Mouse (Mus musculus) CH12.LX (cell line): ENCODE measurements at regions not wholly inside any gene's neighbourhood (a gene's known extent, or its start where the extent isn't known, plus 50 kb on each side); places are given as distances from the start of the nearest gene placed in this dataset.

Source experiments
- DNase-seq: peaks from one replicate; pipeline ENCODE4 v3.0.0-alpha.2; 2013; ENCODE audit errors: extremely low read depth
- H3K27ac ChIP-seq: 2 replicates; pipeline ENCODE4 v1.5.1; 2012; ENCODE audit warnings: low read depth, mild to moderate bottlenecking, control low read depth, moderate library complexity; ENCODE audit not compliant: insufficient read depth
- H3K27me3 ChIP-seq: replicated peaks from 2 replicates; pipeline ENCODE3; 2012; ENCODE audit warnings: inconsistent platforms
- H3K36me3 ChIP-seq, 2 experiments: replicated peaks in 1 of 2; 2 replicates each; pipeline versions ENCODE3 to v1.6.1; 2012; ENCODE audit warnings: inconsistent platforms in 1 of 2, low read length in 1 of 2, mild to moderate bottlenecking in 1 of 2, mixed read lengths in 1 of 2, moderate library complexity in 1 of 2; ENCODE audit not compliant: control insufficient read depth in 1 of 2, insufficient read depth in 1 of 2
- H3K4me1 ChIP-seq, 2 experiments: 2 replicates each; pipeline ENCODE4 v1.6.1; 2012; ENCODE audit warnings: inconsistent platforms in 1 of 2, moderate library complexity in 1 of 2; ENCODE audit not compliant: insufficient read depth in 2 of 2, control insufficient read depth in 1 of 2
- H3K4me2 ChIP-seq: 2 replicates; pipeline ENCODE4 v1.6.1; 2012; ENCODE audit warnings: low read depth, mild to moderate bottlenecking, control low read depth; ENCODE audit not compliant: poor library complexity, insufficient read depth, severe bottlenecking
- H3K4me3 ChIP-seq, 3 experiments: fragments of 150-350 bp in 1 of 3; sonication (generic) in 1 of 3; replicated peaks in 1 of 3; 2 replicates each; pipeline versions ENCODE3 to v1.5.1; 2011 to 2012; ENCODE audit warnings: low read depth in 2 of 3, low read length in 2 of 3, mild to moderate bottlenecking in 2 of 3, moderate library complexity in 2 of 3, control low read depth in 1 of 3, improper control_type of control experiment in 1 of 3, inconsistent platforms in 1 of 3, mixed read lengths in 1 of 3; ENCODE audit not compliant: poor library complexity in 1 of 3
- H3K79me2 ChIP-seq: replicated peaks from 2 replicates; pipeline ENCODE4 v1.6.1; 2012; ENCODE audit warnings: mild to moderate bottlenecking, moderate library complexity; ENCODE audit not compliant: control insufficient read depth, poor library complexity, insufficient read depth, severe bottlenecking; ENCODE audit errors: extremely low read depth
- H3K9ac ChIP-seq: 2 replicates; pipeline ENCODE4 v1.6.1; 2012; ENCODE audit warnings: low read depth, mild to moderate bottlenecking, control low read depth, moderate library complexity; ENCODE audit not compliant: insufficient read depth
- H3K9me3 ChIP-seq: replicated peaks from 2 replicates; pipeline ENCODE3; 2012; ENCODE audit warnings: low read length, inconsistent platforms, mixed read lengths
- BHLHE40 ChIP-seq: IDR thresholded peaks from 2 replicates; pipeline ENCODE4 v1.6.1; 2011; ENCODE audit warnings: mild to moderate bottlenecking, low read depth, low read length, improper control_type of control experiment
- CHD1 ChIP-seq: IDR thresholded peaks from 2 replicates; pipeline ENCODE4 v1.6.1; 2012; ENCODE audit warnings: low read depth, low read length, improper control_type of control experiment, inconsistent platforms
- CTCF ChIP-seq, 2 experiments: IDR thresholded peaks in 1 of 2; conservative IDR thresholded peaks in 1 of 2; 2 replicates each; pipeline ENCODE4 v1.5.1; 2011 to 2012; ENCODE audit warnings: low read depth in 2 of 2, low read length in 2 of 2, improper control_type of control experiment in 1 of 2, inconsistent platforms in 1 of 2, mild to moderate bottlenecking in 1 of 2, moderate library complexity in 1 of 2
- EP300 ChIP-seq: IDR thresholded peaks from 2 replicates; pipeline ENCODE4 v1.6.1; 2011; ENCODE audit warnings: low read length, improper control_type of control experiment
- JUN ChIP-seq: IDR thresholded peaks from 2 replicates; pipeline ENCODE4 v1.6.1; 2011; ENCODE audit warnings: low read depth, mild to moderate bottlenecking, low read length, improper control_type of control experiment, moderate library complexity; ENCODE audit not compliant: insufficient read depth
- JUND ChIP-seq: conservative IDR thresholded peaks from 2 replicates; pipeline ENCODE4 v1.6.1; 2011; ENCODE audit warnings: low read depth, low read length, improper control_type of control experiment
- KAT2A ChIP-seq: IDR thresholded peaks from 2 replicates; pipeline ENCODE4 v1.6.1; 2012; ENCODE audit warnings: low read length, improper control_type of control experiment, inconsistent platforms; ENCODE audit not compliant: insufficient replicate concordance
- MAFK ChIP-seq: IDR thresholded peaks from 2 replicates; pipeline ENCODE4 v1.6.1; 2011; ENCODE audit warnings: low read length, improper control_type of control experiment; ENCODE audit not compliant: insufficient replicate concordance
- MAX ChIP-seq: IDR thresholded peaks from 2 replicates; pipeline ENCODE4 v1.6.1; 2011; ENCODE audit warnings: low read length, improper control_type of control experiment
- MXI1 ChIP-seq: IDR thresholded peaks from 2 replicates; pipeline ENCODE4 v1.6.1; 2011; ENCODE audit warnings: mild to moderate bottlenecking, low read depth, low read length, improper control_type of control experiment
- MYC ChIP-seq: IDR thresholded peaks from 2 replicates; pipeline ENCODE4 v1.6.1; 2011; ENCODE audit warnings: low read depth, mild to moderate bottlenecking, improper control_type of control experiment, low read length
- PAX5 ChIP-seq: IDR thresholded peaks from 2 replicates; pipeline ENCODE4 v1.6.1; 2012; ENCODE audit warnings: low read length, inconsistent platforms, mixed read lengths
- RCOR1 ChIP-seq: conservative IDR thresholded peaks from 2 replicates; pipeline ENCODE4 v1.6.1; 2012; ENCODE audit warnings: low read depth, mild to moderate bottlenecking, inconsistent platforms, low read length, improper control_type of control experiment
- TBP ChIP-seq: conservative IDR thresholded peaks from 2 replicates; pipeline ENCODE4 v1.6.1; 2011; ENCODE audit warnings: low read depth, low read length, improper control_type of control experiment
- USF1 ChIP-seq: IDR thresholded peaks from 2 replicates; pipeline ENCODE4 v1.6.1; 2014; ENCODE audit warnings: low read depth, mild to moderate bottlenecking, inconsistent platforms, low read length, improper control_type of control experiment
- USF2 ChIP-seq: conservative IDR thresholded peaks from 2 replicates; pipeline ENCODE4 v1.6.1; 2011; ENCODE audit warnings: low read depth, low read length, improper control_type of control experiment
- ZKSCAN1 ChIP-seq: IDR thresholded peaks from 2 replicates; pipeline ENCODE4 v1.6.1; 2012; ENCODE audit warnings: low read depth, inconsistent platforms, low read length, improper control_type of control experiment, borderline replicate concordance
- ZMIZ1 ChIP-seq: IDR thresholded peaks from 2 replicates; pipeline ENCODE4 v1.6.1; 2012; ENCODE audit warnings: low read depth, mild to moderate bottlenecking, inconsistent platforms, low read length, improper control_type of control experiment
- ZNF384 ChIP-seq: IDR thresholded peaks from 2 replicates; pipeline ENCODE4 v1.6.1; 2012; ENCODE audit warnings: low read depth, low read length, improper control_type of control experiment, inconsistent platforms
- dilution Hi-C: fragments of 300-500 bp; cut with MboI; formaldehyde crosslinking; loops from 2 replicates; pipeline ENCODE4 v1.14.3; 2020; ENCODE audit warnings: low sequenced_read_pairs; ENCODE audit not compliant: extremely low pct_unique_long_range_greater_than_20kb, extremely low pct_ligation_motif_present
- in situ Hi-C: fragments of 300-500 bp; cut with MboI; formaldehyde crosslinking; loops from 3 replicates; pipeline ENCODE4 v1.14.3; 2019; ENCODE audit warnings: low sequenced_read_pairs, low pct_ligation_motif_present, low pct_unique_long_range_greater_than_20kb, mixed read lengths

DNA sequence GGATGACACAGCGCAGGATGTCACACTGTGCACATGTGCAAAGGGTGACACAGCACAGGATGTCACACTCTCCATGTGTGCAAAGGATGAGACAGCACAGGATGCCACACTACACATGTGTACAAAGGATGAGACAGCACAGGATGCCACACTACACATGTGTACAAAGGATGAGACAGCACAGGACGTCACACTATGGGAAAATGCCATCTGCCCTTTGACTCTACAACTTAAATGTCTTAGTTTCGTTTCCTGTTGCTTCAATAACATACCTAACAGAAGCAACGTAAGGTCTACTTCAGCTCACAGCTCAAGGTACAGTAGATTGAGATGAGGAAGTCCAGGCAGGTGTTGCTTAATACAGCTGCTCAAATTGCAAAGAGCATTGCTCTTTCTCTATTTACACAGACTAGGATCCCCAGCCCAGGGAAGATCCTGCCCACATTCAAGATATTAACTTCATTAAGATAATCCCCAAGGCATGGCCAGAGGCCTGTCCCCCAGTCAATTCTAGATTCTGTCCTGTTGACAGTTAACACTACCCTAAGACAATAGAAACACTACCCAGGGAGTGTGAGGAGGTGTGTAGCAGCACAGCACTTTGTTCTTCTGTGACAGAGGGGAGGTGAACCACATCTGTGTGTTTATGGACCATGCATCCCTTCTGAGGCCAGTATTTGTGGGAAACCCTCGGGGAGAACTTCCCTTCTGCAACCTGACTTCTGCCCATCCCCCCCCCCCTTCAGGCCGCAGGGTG lies 97.0 kb downstream of the Psmg1 start:
- in situ Hi-C loops = no loop called here
- dilution Hi-C loops = no loop called here
- Histone ChIP-seq H3K27ac (no peak overlapping the region), H3K4me1 (peaks cover 21 to 37% of the 10 kb centered on the region in 2 experiments), H3K4me3 (no peak overlapping the region), H3K9ac (no peak overlapping the region; the same call in 1 of the 2 replicates), H3K4me2 (no peak overlapping the region), H3K79me2 (no peaks in the 10 kb centered on the region), H3K36me3 (no peaks in the 10 kb centered on the region), H3K27me3 (no peaks in the 10 kb centered on the region), H3K9me3 (peaks cover 2% of the 10 kb centered on the region)
- no peak for TF ChIP-seq RCOR1
- TF ChIP-seq BHLHE40 = peak; percentile 24; the same call in 1 of the 2 replicates
- TF ChIP-seq EP300 = peak; percentile 38; the same call in 1 of the 2 replicates
- 0 out of 2 replicates have a peak, but pooled peaks have one; percentile 44 for TF ChIP-seq MAX
- no peak for DNase-seq

DNA sequence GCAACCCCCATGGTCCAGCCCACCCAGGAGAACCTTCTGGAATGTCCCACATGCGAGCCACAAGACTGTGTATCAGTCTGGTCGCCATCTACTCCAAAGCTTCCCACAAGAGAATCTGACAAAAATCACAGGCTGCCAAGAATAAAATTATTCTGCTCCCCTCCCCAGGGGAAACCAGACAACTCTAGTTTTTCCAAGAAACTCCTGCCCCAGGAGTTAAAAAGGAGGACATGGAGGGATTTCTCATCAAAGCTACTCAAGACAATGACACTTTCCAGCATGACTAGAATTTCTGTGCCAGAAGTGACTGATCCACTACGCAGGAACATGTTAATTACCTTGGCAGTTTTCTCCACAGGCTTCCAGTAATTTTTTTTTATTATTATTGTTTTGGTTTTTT lies 98.4 kb downstream of the Psmg1 start:
- peaks cover 2% of the 10 kb centered on the region for H3K9me3 ChIP-seq
- no peaks in the 10 kb centered on the region for H3K27me3 ChIP-seq
- in situ Hi-C loops = no loop called here
- no peak for TF ChIP-seq ZKSCAN1
- no peak for TF ChIP-seq USF1
- TF ChIP-seq USF2 = no peak
- TF ChIP-seq JUND = no peak
- TF ChIP-seq MYC = no peak
- TF ChIP-seq MXI1 = no peak
- no peak for TF ChIP-seq ZMIZ1
- no peak for TF ChIP-seq CHD1
- TF ChIP-seq KAT2A = no peak
- TF ChIP-seq TBP = no peak
- TF ChIP-seq MAX = no peak
- no peak for TF ChIP-seq ZNF384
- TF ChIP-seq JUN = no peak
- no peak for TF ChIP-seq MAFK
- TF ChIP-seq PAX5 = no peak
- TF ChIP-seq CTCF (conservative IDR thresholded peaks at IDR 0.05 in 1 of 2, IDR thresholded peaks at IDR 0.05 in 1 of 2; ENCODE audit: low read depth in 2 of 2, low read length in 2 of 2) = no peak
- H3K79me2 ChIP-seq = no peaks in the 10 kb centered on the region
- no peak overlapping the region for H3K27ac ChIP-seq
- no peak overlapping the region for H3K9ac ChIP-seq
- DNase-seq = no peak
- no peak overlapping the region for H3K4me3 ChIP-seq
- H3K36me3 ChIP-seq = no peaks in the 10 kb centered on the region
- no peak overlapping the region for H3K4me2 ChIP-seq
- dilution Hi-C loops = no loop called here
- peaks cover 10 to 24% of the 10 kb centered on the region in 2 experiments for H3K4me1 ChIP-seq
